Mouse (Mus musculus) frontal cortex, postnatal 10 days (tissue): ENCODE results near the gene Ulk4.

Experiments
- DNase-seq, 2 experiments: peaks; one replicate each; pipeline ENCODE4 v3.0.0; 2022; ENCODE audit warnings: low spot score in 2 of 2, mixed read lengths in 1 of 2

Ulk4 gene

DNA sequence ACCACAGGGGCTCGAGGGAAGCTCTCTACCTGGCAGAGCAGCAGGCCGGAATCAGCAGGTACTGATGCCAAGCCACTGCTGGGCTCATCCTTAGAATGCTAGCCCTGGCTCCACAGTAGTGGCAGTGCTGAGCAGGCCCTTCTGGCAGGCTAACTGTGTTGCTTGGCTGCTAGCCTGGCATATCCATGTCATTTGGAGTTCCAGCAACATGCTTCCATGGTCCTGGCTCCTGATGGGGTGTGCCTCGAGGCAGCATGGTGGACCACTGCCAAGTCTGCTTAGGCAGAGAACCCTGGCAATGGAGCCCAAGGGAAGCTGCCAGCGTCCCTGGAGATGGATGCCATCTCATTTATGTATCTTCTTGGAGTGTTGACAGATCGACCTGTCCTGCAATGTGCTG, 169.4 kb downstream of the Ulk4 start:
- DNase-seq = peak; percentile 66 to 68

DNA sequence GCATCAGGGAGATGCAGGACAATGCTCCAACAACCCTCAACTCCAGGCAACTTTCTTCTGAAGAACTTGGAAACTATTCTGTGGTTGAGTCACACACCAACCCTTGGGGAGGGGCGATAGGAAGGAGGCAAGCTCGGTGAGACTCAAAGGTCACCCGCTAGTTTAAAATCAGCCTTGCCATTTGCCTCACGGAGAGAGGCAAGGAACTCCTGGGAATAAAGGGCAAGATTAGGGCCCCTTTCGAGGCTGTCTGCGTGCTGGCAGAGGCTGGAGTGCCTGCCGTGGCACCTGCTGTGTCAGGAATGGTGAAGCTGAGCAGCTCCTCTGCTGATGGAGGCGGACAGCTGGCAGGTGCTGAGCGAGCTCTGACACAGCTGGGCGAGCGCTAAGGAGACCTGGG, 169.9 kb downstream of the Ulk4 start:
- DNase-seq = no peak

DNA sequence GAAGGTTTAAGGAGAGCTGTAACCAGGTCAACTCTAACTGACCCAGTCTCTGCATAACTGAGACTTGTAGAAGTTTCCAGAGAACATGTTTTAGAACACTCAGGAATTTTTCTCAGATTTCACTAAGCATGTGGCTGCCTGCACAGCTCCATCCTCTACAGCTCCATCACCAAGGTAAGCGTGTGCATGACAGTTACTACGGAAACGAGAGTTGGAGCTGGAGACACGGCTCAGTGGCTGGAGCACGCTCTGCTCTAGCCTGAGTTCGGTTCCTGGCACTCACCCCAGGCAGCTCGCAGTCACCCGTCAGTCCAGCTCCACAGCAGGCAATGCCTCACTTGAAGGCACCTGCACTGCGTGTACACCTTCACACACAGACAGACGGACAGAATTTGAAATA, 175.5 kb downstream of the Ulk4 start:
- no peak for DNase-seq

DNA sequence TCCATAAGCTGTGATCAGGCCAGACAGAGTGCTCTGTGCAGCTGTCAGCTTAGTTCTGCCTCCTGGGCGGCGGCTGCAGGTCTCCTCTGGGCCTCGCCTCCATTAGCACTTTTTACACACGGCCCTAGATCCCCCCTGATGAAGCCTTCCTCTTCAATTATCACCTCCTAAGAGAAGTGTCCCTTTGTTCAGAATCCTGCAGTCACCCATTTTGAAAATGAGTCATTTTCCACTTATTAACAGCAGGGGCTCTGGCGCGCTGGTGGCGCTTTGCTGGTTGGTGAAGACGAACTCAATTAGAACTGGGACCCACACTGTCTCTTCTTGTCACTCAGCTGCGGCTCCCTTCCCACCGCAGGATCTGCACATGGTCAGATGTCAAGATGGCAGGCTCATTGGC, 177.5 kb downstream of the Ulk4 start:
- no peak for DNase-seq

DNA sequence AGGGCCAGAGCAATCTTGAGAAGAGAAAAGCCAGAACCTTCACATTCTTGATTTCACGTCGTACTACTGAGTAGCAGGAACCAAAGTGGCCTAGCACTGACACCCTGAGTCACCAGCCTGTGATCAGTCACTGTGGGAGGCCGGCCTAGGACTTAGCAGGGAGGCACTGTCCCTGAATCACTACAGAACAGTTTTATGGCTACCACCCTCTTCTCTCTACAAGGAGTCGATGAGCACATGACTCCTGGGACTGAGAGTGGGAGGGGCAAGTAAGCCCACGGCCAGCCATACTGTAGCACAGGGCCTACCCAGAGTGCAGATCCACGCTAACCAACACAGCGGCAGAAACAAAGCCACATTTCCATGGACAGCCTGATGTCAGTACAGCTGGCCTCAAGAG, 183.2 kb downstream of the Ulk4 start:
- DNase-seq = no peak

DNA sequence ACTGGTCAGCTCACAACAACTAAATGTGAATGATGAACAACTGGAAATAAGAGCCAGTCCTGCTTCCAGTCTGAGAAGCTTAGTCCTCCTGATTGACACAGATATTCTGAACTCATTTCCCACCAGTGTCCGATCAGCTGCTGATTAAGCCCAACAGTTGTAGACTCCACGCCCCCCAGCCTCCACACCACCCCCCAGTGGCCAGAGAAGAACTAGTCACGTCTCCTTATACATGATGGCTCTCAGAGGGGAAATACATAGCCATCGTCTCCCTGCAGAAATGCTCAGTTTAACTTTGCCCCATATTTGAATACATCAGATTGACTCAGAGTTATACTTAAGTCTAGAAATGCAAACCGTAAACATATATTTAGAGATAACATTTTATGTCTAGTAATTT, 184.4 kb downstream of the Ulk4 start:
- no peak for DNase-seq

DNA sequence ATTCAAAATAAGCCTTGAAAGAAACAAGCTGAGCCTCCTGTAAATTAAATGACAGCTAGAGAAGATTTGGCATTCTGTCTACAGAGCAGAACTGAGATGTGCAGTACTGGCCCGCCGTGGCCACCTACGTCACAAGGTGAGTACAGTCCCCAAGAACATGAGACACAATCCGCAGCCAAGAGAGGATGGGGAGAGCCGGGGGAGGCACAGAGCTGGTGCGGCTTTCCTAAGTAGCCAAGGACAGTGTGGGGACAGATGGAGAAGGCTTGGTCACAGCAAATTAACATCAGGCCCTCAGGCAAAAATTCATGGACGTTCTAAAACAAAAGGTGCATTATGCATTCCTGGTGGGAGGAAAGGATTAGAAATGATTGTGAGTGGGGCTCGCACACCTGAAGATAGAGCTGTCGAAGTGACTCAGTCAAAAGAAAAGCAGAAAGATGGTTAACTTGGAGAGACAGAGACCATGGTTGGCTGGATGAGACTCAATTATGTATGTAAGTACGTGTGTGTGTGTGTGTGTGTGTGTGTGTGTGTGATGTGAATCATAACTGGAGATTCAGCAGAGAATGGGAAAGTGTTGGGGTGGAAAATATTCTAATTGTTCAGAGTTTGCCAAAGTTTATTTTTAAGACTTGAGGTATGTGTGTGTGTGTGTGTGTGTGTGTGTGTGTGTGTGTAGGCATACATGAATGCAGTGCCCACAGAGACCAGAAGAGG, 185.8 kb downstream of the Ulk4 start:
- DNase-seq = no peak

DNA sequence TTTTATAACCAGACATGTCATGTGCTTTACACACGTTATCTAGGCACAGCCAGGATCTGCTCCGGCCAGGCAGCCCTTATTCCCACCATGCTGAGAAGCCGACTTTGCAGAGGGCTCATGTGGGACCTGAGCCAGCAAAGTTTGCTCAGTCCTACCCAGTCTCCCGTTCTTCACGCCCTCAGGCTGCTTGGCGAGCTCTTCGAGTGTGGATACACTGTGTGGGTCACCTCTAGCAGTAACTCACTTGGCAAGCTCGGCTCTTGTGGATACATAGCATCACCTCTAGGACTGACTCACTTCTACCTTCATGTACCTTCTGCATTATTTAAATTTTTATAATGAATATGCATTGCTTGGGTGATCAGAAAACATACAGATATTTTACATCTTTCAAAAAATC, 189.3 kb downstream of the Ulk4 start:
- no peak for DNase-seq

DNA sequence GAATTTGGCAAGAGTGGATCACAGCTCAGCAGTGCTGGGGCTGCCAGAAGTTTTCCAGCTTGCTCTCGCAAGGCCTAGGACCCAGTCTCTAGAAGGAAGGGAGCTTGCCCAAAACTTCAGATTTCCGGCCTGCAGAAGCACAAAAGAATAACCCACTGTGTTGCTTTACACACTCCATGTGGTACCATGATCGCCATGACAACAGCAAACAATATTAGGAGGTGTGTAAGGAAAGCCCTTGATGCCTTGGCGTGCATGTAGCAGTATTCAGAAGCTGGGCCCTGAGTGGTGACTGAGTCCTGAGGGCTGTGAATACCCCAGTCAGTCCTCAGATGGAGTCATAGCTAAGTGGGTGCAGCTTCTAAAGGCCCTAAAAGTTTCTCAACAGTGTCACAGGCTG, 192.8 kb downstream of the Ulk4 start:
- no peak for DNase-seq

DNA sequence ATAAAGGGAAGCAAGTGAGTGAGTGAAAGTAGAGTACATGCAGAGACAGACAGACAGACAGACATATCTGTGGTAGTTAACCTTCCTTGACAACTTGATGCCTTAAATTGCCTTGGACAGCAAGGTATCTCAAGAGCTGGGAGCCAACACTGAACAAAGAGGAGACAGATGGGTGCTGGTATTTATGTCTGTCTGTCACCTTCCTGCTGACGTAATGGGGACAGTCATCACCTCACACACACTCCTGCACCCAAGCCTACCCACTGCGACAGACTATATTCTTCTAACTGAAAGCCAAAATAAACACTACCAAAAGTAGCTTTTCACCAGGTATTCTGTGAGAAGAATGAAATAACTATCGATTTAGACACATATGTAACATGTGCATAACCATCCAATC, 196.2 kb downstream of the Ulk4 start:
- no peak for DNase-seq

DNA sequence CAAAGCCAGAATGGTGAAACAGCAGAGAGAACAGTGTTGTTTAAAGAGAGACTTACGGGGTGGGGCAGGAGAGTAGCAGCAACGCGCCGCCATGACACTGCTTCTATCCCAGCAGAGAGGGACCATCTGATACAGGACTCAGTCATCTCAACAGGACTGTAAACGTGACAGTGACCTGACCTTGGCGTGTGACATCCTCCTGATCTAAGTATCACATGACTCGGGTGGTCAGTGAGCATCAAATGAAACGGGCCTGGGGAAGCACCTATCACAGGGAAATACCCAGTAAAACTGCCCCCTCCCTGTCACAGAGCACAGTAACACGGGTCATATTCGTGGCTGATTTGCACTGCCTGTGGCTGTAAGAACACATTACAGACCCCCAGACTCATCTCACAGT, 196.6 kb downstream of the Ulk4 start:
- DNase-seq = no peak

DNA sequence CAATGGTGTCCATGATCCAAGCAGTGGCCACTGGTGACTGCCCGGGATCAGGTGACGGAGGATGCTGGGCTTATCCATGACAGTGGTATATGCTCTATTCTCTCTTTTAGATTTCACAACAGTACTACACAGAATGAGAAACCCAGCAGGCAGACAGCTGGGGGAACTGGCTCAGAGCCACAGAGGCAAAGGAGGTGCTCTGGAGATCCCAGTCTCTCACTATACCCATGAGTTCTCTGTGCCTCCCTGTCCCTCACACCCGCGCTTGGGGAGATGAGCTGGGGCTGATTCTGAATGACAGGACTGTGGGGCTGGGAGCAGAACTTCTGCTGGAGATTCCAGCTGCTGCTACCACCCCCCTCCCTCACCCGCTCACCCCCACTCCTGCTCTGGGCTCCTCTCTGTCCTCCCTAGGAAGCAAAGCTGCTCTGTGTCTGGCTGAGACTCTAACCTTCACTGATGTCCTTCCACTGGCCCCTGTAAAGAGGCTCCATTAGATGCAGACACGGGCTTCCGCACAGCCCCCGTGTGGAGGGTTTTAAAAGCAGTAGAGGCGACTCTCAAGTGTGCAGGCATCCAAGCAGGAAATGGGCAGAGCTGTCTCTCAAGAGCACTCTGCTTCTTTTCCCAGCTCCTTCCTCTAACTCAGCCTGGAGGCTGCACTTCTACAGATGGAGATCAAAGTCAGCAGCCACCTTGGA, 197.5 kb downstream of the Ulk4 start:
- no peak for DNase-seq

DNA sequence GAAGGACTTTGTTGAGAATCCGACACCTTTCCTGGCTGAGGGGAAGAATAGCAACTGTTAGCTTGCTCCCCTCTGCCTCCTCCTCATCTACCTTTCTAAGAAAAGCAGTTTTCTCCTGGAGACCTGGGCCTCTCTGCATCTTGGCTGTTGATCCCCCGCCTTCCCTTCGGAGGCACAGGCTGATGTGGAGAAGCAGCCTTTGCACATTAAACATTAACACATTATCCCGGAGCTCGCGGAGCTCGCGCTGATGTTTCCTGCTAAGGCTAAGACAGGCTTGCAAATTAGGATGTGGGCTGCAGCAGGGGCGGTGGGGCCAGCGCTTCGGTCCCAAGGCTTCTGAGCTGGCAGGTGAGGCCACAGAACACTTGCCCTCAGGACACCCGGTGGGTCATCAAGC, 200.7 kb downstream of the Ulk4 start:
- no peak for DNase-seq

DNA sequence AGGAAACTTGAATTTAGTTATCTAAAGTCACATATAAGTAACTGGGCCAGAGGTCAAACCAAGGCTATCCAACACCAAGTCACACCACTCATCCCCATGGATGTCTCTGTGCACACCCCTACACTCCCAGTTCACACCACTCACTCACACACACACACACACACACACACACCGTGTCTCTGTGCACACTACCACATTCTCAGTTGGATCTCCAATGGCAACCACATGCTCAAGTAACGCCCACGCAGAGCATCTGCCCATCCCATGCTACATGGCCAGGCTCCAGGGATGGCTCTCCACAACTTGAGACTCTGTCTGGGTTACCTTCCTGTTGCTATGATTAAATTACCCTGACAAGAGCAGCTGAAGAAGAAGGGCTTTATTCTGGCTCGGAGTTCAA, 201.8 kb downstream of the Ulk4 start:
- DNase-seq = peak; percentile 66 to 81

DNA sequence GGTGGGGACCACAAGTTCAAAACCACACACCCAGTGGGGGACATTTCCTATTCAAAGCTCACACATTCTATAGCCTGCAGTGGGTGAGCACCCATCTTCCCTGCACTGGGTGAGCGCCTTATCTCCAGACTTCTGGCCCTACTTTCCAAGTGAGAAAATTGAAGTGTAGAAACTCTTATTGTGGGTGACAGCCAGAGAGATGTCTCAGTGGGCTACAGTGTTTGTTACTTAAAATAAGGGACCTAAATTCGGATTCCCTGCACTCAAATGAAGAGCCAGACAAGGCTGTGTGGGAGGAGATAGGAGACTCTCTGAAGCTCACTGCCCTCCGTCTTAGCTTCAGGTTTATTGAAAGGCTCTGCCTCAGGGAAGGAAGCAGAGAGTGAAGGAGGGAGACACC, 202.3 kb downstream of the Ulk4 start:
- no peak for DNase-seq

DNA sequence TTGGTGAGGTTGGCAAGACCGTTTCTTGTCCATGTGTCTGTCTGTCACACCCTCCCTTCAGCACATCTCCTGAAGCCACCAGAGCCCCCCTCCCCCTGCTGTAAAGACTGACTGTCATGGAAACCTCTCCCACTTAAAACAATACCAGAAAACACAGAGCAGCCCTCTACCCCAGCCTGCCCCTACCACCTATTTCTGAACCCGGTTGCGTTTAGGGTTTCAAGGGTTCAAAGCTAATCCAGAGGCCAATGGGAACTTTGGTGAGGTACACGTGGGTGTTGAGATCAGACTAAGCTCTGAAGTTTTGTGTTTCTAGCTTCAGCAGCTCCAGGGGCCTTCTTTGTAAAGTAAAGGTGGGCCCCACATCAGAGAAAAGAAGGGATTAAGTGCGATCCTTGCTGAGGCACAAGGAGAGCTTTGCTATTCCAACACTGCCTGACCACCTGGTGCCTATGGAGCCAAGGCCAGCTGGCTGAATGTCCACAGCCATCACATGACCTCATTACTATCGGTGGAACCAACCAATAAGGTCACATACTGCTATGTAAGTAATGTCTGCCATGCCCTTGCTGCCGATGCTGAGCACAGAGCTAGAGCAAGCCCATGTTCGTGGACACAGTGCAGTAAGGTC, 204.8 kb downstream of the Ulk4 start:
- no peak for DNase-seq

DNA sequence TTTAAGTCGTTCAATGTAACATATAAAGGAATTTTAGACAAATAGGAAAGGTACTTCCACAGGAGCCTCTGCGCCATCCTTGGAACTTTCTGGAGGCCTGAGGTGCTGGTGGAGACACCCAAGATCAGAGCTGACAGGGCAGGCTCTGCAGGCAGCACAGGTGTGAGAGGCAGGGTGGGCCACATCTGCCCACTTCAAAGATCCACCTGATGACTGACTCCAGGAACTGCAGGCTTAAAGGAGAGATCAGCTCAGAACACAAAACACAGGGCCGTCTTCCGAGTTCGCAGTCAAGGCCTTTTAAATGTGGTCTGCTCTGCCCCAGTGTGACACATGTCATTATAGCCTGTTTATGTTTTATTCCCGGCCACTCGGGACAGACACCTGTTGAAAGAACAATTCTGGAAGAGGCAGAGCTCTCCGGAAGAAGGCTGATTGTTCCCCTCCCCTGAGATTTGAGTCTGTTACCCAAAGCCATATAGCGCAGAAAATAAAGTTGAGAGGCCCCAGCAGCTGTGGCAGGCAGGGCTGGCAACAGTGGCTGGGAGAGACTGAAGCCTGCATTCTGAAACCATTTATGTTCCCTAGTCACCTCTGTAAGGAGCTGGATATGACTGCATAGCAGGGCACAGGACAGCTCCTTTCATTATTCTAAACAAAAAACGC, 205.4 kb downstream of the Ulk4 start:
- no peak for DNase-seq

DNA sequence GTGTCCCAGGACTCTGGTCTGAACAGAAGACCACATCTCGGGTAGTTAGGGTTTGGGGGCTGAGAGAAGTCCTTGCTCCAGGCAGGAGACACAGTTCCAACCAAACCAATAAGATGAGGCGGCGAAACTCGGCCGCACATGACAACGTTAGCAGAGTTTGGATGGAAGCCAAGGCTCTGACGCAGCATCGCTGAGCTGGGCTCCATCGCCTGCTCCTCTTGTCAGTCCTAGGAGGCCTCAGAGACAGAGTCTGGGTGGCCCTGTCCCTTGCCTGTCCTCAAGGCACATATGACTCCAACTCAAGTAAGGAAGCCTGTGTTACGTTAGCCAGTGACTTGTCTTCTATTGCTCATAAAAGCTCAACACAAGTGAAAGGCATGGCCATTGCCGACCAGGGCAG, 205.9 kb downstream of the Ulk4 start:
- DNase-seq = no peak

DNA sequence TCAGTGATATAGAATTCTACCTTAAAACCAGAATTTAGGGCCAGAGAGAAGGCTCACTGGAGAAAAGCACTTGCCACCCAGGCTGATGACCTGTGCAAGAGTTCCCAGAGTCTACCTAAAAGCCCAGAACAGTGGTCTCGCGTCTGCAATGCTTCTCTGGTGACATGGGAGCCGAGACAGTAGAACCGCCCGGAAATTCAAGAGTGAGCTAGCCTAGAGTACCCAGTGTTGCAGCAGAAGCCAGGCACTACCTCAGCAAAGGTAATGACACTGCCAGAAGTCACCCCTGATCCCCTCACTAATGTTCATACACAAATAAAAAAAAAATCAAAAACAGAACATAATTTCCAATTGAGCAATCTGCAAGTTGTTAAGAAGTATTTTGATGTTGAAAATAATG, 208.9 kb downstream of the Ulk4 start:
- DNase-seq = no peak

DNA sequence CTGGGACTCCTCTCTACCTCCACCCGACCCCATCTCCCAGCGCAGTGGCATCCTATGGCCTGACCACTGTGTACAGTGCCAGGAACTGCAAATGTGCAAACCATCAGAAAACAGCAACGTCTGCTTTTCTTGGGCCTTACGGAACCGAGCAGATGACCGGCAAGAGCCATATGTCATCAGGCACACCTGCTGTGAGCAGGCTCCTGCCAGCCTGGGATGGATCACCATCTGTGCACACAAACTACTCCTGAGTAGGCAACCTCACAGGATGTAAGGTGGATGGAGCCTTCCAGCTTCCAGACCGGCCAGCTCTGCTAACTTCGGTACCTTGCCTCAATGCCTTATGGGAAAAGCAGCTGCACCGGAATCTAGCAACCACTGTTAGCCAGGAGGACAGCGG, 210.0 kb downstream of the Ulk4 start:
- DNase-seq = no peak

DNA sequence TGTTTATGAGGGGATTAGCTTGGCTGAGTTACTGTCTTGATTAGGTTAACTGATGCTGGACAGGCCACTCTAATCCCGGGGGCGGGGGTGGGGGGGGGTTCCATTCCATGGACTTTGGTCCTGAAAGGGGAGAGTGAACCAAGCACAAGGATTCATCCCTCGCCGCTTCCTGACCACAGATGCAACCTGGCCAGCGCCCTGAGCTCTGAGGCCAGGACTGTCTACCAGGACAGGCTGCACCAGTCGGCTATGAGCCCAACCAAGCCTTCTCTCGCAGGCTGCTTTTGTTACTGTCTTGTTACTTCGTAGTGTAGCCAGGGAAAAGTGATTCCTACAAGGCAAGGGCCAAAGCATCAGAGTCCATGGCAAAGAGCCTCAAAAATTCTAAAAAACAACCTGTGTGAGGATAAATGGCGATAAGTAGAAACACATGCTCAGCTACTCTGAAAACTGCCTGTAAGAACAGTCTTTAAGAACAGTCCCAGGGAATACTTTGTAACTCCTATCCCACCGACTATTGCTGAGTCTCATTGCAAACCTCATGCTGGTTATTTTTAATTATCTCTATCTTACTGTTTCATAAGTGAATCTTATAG, 211.5 kb downstream of the Ulk4 start:
- DNase-seq = no peak

DNA sequence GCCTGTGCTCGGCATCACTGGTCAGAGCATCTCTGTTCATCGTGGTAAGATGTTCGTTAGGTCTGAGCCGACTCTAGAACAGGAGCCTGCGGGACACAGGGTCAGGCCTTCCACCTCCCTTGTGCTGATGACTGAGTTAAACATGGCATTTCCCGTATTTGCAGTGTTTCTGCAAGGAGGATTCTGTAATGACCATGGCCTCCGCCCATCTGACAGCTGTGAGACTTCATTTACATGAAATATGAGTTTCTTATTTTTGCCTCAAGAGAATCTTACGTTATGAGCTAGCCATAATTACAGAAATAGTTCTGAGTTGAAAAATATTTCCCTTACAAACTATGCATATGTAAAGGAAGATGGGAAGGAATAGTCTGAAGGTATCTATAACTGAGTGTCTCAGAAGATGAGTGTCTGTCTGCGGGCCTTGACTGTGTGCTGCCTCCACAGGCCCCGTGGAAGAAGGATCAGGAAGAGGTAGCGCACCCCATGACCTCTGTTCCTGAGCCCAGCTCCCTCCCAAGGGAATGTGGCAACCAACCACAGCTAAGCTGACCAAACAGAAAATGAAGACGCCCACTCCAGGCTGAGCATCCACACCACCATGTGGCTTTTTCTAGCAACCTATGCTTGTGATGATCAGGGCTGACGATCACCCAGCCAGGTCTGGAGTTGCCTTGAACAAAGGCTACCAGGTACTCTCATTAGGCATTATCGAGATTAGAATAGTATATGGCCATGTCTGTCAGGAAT, 212.2 kb downstream of the Ulk4 start:
- DNase-seq = no peak
